Mouse (Mus musculus) naive thymus-derived CD4-positive, alpha-beta T cell, adult 5 months (primary cell): Measurements from ENCODE around the gene Gm572. TPM values are rescaled to one million over a fixed set of nuclear protein-coding genes. Genes with fewer than 3 reads are reported as not detected.

ENCODE experiments used
- polyA plus RNA-seq: library from polyadenylated mRNA; unstranded; fragments of 100-300 nt; shearing (Covaris generic); gene quantifications from one replicate; pipeline ENCODE4 v1.2.1, GENCODE M21; 2017

The Gm572 gene
- polyA plus RNA-seq = not detected

DNA sequence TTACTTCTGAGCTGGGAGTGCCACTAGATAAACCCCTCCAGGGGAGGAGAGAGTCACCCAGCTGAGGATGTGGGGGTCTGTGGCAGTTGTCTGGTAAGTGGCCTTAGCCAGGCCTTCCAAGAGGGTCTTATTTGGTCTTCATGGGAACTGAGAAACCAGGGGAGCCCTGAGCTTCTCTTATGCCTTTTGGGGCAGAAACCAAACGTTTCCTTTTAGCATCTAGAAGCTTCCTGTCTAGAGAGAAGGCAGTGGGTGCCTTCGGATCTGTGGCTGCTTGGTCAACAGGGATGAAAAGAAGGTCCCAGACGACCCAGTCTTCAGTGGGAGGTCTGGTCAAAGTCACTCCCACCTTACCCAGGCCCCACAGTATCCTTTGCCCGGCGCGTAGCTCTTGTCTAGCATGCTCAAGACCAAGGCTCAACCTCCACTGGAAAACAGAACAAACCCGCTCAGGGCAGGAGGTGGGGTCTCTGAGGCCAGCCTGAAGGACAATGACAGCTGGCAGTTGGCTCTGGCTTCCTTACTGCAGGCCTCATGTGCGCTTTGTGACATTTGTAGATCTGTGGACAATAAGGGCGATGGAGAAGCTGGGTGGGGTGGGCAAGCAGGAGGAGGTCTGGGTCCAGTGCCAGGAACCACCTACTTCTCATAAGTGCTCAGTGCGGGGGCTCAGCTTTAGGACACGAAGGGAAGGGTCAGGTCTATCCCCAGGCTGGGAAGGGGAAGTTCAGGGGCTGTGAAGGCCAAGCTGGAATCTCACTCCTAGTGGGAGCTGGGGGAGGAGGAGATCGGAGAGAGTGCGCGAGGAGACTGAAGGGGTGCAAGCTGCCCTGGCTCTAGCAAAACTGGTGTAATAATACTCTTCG, at the start of gene Gm572:
TSS of gene Gm572 (plus strand) at position 27 of the 866 bp plus-strand sequence.

DNA sequence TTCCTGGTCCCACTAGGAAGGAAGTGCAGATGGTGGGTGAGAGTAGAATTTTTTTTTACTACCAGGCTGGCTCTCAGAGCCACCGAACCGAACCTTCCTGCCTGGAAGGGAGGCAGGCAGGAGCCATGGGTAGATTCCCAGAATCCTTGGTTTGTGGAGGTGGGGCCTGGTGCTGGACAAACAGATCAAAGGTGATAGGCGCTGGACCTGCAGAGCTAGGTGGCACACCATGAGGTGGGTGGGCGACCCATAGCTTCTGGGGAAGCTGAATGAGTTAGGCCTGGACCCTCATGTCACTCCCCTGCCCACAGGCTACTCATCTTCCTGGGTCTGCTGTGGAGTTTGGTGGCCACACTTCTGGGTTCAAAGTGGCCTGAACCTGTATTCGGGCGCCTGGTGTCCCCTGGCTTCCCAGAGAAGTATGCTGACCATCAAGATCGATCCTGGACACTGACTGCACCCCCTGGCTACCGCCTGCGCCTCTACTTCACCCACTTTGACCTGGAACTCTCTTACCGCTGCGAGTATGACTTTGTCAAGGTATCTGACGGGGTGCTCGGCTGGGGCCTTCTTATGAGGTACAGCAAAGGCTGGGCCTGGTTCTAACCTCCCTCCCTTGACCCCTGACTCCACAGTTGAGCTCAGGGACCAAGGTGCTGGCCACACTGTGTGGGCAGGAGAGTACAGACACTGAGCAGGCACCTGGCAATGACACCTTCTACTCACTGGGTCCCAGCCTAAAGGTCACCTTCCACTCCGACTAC, 40.6 kb upstream of the Gm572 start, which contains the start of gene Masp2:
TSS of gene Masp2 (plus strand) at position 198 of the 764 bp plus-strand sequence.

DNA sequence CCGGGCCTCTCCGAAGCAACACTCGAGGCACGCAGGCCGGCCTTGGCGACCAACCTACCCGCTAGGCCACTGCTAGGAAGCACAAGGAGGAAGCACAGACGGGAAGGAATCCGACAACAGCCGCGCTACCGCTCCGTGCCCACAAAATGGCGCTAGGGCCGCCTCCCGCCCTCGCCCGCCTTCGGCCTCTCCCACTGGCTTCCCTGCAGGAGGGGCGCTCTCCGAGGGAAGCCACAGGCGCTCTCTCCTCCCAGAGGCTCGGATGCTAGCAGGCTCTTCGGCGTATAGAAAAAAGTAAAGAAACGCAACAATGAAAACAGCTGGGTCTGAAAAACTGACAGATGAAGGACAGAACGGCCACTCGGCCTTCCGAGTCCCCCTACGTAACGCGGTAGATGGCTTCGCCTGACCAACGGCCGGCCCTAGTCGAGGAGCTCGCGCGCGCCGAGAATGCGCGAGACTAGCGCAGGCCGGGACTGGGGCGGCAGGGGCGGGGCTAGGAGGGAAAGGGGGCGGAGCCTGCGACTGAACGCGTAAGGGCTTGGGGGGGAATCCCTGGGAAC, 16.4 kb upstream of the Gm572 start, which contains the start of gene Tardbp:
TSS of gene Tardbp (minus strand) at position 397 of the 563 bp plus-strand sequence.

Other genes with a start within 250 kb of the Gm572 start
- gene Ubiad1, start 198.5 kb upstream of the Gm572 start, polyA plus RNA-seq = 7.7 TPM
- 27.5 TPM for gene Mtor, start 194.7 kb upstream of the Gm572 start, polyA plus RNA-seq
- 0.26 TPM for gene Angptl7, start 142.9 kb upstream of the Gm572 start, polyA plus RNA-seq
- gene Exosc10, start 84.9 kb upstream of the Gm572 start, polyA plus RNA-seq = 105 TPM
- 57.0 TPM for gene Srm, start 51.8 kb upstream of the Gm572 start, polyA plus RNA-seq
- 0.14 TPM for gene Masp2, start 40.8 kb upstream of the Gm572 start, polyA plus RNA-seq
- gene Tardbp, start 16.3 kb upstream of the Gm572 start, polyA plus RNA-seq = 258 TPM
- gene Casz1, start 161.1 kb downstream of the Gm572 start, polyA plus RNA-seq = 8.5 TPM